Mouse (Mus musculus) neural tube, embryonic 14.5 days (tissue): Measurements from ENCODE around the gene Foxk1. TPM values are rescaled to one million over a fixed set of nuclear protein-coding genes. Genes with fewer than 3 reads are reported as not detected.

Source experiments
- ATAC-seq: fragments of 200-750 bp; cut with Nextera tagmentation; 2 replicates; pipeline ENCODE4 v1.8.0; 2017; ENCODE audit warnings: low read depth, mild to moderate bottlenecking, moderate TSS enrichment, moderate library complexity
- H3K27ac ChIP-seq: fragments of 300-500 bp; sonication (generic); 2 replicates; pipeline ENCODE4 v1.5.1; 2014; ENCODE audit warnings: low read depth, mild to moderate bottlenecking, control low read depth, low read length, moderate library complexity, mixed read lengths
- H3K27me3 ChIP-seq: fragments of 300-500 bp; sonication (generic); 2 replicates; pipeline ENCODE4 v1.6.1; 2014; ENCODE audit warnings: low read length; ENCODE audit not compliant: control insufficient read depth, insufficient read depth
- H3K36me3 ChIP-seq: fragments of 300-500 bp; sonication (generic); 2 replicates; pipeline ENCODE4 v1.6.1; 2014; ENCODE audit warnings: low read length, mixed read lengths; ENCODE audit not compliant: control insufficient read depth, insufficient read depth
- H3K4me1 ChIP-seq: fragments of 300-500 bp; sonication (generic); 2 replicates; pipeline ENCODE4 v1.6.1; 2014; ENCODE audit warnings: low read length; ENCODE audit not compliant: control insufficient read depth, insufficient read depth
- H3K4me2 ChIP-seq: fragments of 300-500 bp; sonication (generic); 2 replicates; pipeline ENCODE4 v1.6.1; 2014; ENCODE audit warnings: mild to moderate bottlenecking, low read depth, low read length, control low read depth
- H3K4me3 ChIP-seq: fragments of 300-500 bp; sonication (generic); 2 replicates; pipeline ENCODE4 v1.5.1; 2014; ENCODE audit warnings: low read depth, low read length, control low read depth, mixed read lengths
- H3K9ac ChIP-seq: fragments of 300-500 bp; sonication (generic); replicated peaks from 2 replicates; pipeline ENCODE4 v1.6.1; 2014; ENCODE audit warnings: low read depth, mild to moderate bottlenecking, control low read depth, low read length, mixed read lengths
- H3K9me3 ChIP-seq: fragments of 300-500 bp; sonication (generic); 2 replicates; pipeline ENCODE4 v1.6.1; 2016; ENCODE audit warnings: low read length; ENCODE audit not compliant: control insufficient read depth
- WGBS: fragments of 180-500 bp; shearing (Covaris S2); extraction: QIAGEN DNeasy Blood & Tissue Kit; methylation state at CpG from one replicate; pipeline ENCODE4 v1.1.7; 2014; 5-methylcytosine and 5-hydroxymethylcytosine counted together
- polyA plus RNA-seq: library from polyadenylated mRNA; unstranded; fragments of >200 nt; fragmentation: Nextera tagmentation; extraction: Ambion mirVana; gene quantifications from 2 replicates; pipeline ENCODE4 v1.2.1, GENCODE M21; 2014

Gene Foxk1
- polyA plus RNA-seq, 1 experiment from 2014 or later, result 4.3 TPM

DNA sequence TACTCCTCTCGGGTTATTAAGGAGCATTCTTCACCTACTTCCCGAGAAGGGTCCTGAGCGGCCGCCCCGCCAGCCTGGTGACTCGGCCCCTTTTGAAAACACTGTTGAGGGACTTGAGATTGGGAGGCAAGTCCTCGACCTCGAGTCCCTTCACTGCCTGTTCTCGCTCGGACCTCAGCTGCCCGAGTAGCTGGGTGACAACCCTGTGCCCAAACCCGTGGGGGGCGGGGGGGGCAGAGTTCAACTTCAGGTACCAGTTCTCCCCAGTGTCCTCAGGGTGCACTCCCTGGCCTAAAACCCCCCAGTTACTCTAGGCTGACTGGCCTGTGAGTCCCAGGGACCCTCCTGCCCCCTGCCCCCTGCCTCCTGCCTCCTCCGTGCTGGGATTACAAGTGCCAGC lies 42.7 kb downstream of the Foxk1 start:
- Histone ChIP-seq H3K27ac (no peak overlapping the region), H3K4me3 (no peak overlapping the region), H3K4me1 (peaks cover 27% of the 10 kb centered on the region), H3K27me3 (no peaks in the 10 kb centered on the region), H3K9ac (no peak overlapping the region), H3K9me3 (no peaks in the 10 kb centered on the region), H3K36me3 (peaks cover under 1% of the 10 kb centered on the region; the same call in 1 of the 2 replicates), H3K4me2 (no peak overlapping the region)
- WGBS, result 67% methylated on average over 14 of the region's 14 CpGs
- no peak for ATAC-seq

DNA sequence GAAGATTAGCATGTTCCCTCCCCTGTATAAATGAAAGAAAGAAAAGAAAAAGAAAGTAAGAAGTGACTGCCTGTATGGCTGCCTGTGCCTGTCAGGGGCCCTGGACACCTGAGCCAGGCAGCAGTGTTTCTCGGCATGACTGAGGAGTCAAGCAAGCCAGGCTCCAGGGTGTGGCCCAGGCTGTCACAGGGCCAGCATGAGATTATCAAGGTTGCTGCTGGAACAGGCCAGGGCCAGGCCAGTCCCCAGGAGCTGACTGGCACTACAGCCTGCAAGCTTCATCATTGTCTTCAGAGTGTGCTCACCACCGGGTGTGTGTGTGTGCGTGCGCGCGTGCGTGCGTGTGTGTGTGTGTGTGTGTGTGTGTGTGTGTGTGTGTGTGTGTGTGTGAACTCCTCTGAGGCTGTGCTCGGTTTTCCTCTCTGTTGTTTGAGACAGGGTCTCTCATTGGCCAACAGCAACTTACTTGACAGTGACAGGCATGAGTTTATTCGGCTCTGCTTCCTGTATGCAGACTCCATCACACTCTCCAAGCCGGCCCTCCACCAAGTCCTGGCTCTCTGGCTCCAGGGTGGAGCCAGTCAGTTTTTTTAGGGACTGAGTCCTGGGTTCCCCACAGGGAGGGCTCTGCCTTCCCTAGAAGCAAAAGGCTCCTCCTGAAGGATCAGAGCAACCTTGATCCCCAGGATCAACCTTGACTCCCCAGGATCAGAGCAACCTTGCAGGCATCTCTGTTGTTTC lies 43.7 kb downstream of the Foxk1 start:
- Histone ChIP-seq H3K4me1 (peaks cover 24% of the 10 kb centered on the region), H3K9ac (no peak overlapping the region), H3K4me3 (no peak overlapping the region), H3K36me3 (peaks cover 3% of the 10 kb centered on the region; the same call in 1 of the 2 replicates), H3K4me2 (no peak overlapping the region), H3K27me3 (no peaks in the 10 kb centered on the region), H3K27ac (no peak overlapping the region), H3K9me3 (no peaks in the 10 kb centered on the region)
- WGBS, result 74% methylated on average over 9 of the region's 11 CpGs
- no peak for ATAC-seq

DNA sequence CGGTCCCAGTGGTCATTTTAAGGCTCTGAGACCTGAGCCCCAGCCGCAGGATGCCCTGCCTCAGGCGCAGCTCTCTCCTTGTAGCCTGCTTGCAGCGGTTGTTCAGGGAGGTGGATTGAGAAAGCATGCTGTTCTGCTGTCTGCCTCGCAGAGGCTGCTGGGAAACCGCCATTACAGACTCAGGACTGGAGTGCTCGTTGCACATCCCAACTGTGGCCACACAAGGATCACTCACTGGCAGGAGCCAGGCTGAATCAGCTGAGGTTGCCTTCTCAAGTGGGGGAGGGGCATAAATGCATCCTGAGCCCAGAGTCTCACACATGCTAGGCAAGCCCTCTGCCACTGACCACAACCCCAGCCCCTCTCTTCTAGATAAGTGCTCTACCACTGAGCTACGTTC lies 44.4 kb downstream of the Foxk1 start:
- H3K9ac ChIP-seq, result no peak overlapping the region; the same call in 1 of the 2 replicates
- peaks cover 3% of the 10 kb centered on the region; the same call in 1 of the 2 replicates for H3K36me3 ChIP-seq
- peaks cover 17% of the 10 kb centered on the region for H3K4me1 ChIP-seq
- no peaks in the 10 kb centered on the region for H3K27me3 ChIP-seq
- H3K4me2 ChIP-seq, result no peak overlapping the region
- no peak overlapping the region for H3K27ac ChIP-seq
- ATAC-seq, result no peak
- H3K9me3 ChIP-seq, result no peaks in the 10 kb centered on the region
- 48% methylated on average over 8 of the region's 8 CpGs for WGBS
- H3K4me3 ChIP-seq, result no peak overlapping the region

DNA sequence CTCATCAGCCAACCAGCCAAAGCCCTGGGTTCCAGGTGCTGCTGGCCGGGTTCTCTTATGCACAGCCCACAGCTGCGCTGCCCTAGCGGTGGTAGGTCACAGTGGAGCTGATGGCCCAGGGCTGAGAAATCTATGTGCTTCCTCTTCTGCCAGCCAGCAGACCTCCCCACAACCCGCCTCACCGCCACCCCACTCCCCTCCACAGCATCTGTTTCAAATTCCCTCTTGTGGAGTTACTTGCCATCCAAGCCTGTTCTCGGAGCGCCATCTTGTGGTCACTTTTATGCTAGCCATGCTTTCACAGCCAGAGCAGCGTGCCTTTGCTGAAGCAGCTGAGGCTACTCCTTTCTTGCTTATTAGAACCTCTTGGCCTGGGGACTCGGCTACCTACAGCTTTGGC lies 46.8 kb downstream of the Foxk1 start:
- Histone ChIP-seq H3K27me3 (no peaks in the 10 kb centered on the region), H3K4me1 (peaks cover 10% of the 10 kb centered on the region; the same call in 1 of the 2 replicates), H3K27ac (0 out of 2 replicates have a peak overlapping the region, but pooled peaks have one; percentile 55), H3K36me3 (peaks cover 3% of the 10 kb centered on the region; the same call in 1 of the 2 replicates), H3K4me3 (no peak overlapping the region), H3K9ac (no peak overlapping the region), H3K9me3 (no peaks in the 10 kb centered on the region), H3K4me2 (no peak overlapping the region)
- 7% methylated on average over 9 of the region's 9 CpGs for WGBS
- peak; percentile 82 for ATAC-seq

DNA sequence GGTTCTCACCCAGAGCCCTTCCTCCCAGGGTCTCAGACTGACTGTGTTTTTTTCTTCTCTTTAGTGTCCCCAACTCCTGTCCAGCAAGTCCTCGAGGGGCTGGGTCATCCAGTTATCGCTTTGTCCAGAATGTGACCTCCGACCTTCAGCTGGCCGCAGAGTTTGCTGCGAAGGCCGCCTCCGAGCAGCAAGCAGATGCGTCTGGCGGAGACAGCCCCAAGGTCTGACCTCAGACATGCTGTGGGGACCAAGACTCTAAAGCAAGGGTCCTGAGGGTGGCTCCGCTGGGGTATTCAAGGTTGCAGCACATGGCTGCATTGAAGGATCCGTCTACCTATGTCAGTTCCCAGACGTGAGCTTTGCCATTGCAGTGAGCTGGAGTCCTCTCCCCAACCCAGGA lies 47.3 kb downstream of the Foxk1 start:
- Histone ChIP-seq H3K4me2 (no peak overlapping the region), H3K9me3 (no peaks in the 10 kb centered on the region), H3K27ac (no peak overlapping the region), H3K4me3 (no peak overlapping the region), H3K4me1 (peaks cover 10% of the 10 kb centered on the region; the same call in 1 of the 2 replicates), H3K27me3 (no peaks in the 10 kb centered on the region), H3K36me3 (peaks cover 6% of the 10 kb centered on the region; the same call in 1 of the 2 replicates), H3K9ac (no peak overlapping the region)
- WGBS, result 70% methylated on average over 12 of the region's 12 CpGs
- no peak for ATAC-seq

DNA sequence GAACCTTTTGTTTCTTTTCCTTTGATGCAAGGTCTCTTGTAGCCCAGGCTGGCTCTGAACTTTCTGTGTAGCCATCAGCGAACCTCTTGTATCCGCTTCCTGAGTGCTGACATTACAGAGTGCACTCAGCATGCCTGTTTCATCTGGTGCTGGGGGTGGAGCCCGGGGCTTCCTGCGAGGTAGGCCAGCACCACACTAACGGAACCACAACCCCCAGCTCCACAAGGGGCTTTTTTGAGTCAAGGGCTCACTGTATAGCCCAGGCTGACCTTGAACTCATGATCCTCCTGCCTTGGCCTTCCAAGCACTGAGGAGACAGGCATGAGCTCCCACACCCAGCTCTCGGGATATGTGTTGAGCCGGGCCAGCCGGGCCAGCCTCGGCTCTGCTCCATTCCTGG lies 49.5 kb downstream of the Foxk1 start:
- Histone ChIP-seq H3K9ac (no peak overlapping the region), H3K4me2 (no peak overlapping the region), H3K9me3 (no peaks in the 10 kb centered on the region), H3K4me3 (no peak overlapping the region), H3K4me1 (peaks cover 5% of the 10 kb centered on the region; the same call in 1 of the 2 replicates), H3K27me3 (no peaks in the 10 kb centered on the region), H3K36me3 (peaks cover 25% of the 10 kb centered on the region; the same call in 1 of the 2 replicates), H3K27ac (no peak overlapping the region)
- 90% methylated on average over 9 of the region's 9 CpGs for WGBS
- ATAC-seq, result no peak

DNA sequence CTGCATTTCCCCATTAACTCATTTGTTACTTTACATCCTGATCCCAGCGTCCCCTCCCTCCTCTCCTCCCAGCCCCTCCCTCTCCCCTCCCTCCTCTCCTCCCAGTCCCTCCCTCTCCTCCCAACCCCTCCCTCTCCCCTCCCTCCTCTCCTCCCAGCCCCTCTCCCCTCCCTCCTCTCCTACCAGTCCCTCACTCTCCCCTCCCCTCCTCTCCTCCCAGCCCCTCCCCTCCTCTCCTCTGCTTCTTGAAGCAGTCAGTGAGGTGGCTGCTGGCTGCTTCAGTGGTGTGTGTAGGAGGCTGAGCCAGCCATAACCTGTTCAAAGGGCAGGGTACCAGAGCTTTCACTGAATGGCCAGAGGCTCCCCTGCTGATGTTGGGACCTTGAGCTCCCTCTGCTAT lies 50.5 kb downstream of the Foxk1 start:
- H3K27me3 ChIP-seq, result no peaks in the 10 kb centered on the region
- H3K9me3 ChIP-seq, result no peaks in the 10 kb centered on the region
- H3K9ac ChIP-seq, result no peak overlapping the region
- H3K27ac ChIP-seq, result no peak overlapping the region
- H3K4me3 ChIP-seq, result no peak overlapping the region
- H3K36me3 ChIP-seq, result peaks cover 31% of the 10 kb centered on the region; the same call in 1 of the 2 replicates
- no peak overlapping the region for H3K4me2 ChIP-seq
- WGBS, result 21% methylated on average over 1 of the region's 1 CpGs
- peaks cover 5% of the 10 kb centered on the region; the same call in 1 of the 2 replicates for H3K4me1 ChIP-seq
- no peak for ATAC-seq

DNA sequence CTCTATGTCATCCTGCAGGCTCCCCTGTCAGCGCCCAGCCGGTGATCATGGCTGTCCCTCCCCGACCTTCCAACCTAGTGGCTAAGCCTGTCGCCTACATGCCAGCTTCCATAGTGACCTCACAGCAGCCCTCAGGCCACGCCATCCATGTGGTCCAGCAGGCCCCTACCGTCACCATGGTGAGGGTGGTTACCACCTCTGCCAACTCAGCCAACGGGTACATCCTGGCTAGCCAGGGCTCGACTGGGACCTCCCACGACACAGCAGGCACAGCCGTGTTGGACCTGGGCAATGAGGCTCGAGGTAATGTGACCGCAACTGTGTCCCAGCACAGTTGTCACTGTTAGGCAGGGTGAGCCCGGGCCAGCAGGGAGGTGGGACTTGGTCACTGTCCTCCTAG lies 52.4 kb downstream of the Foxk1 start:
- H3K9me3 ChIP-seq, result no peaks in the 10 kb centered on the region
- no peak overlapping the region for H3K27ac ChIP-seq
- no peak overlapping the region for H3K4me3 ChIP-seq
- peaks cover 37% of the 10 kb centered on the region; the same call in 1 of the 2 replicates for H3K36me3 ChIP-seq
- H3K4me1 ChIP-seq, result no peaks in the 10 kb centered on the region
- H3K9ac ChIP-seq, result no peak overlapping the region
- no peaks in the 10 kb centered on the region for H3K27me3 ChIP-seq
- no peak for ATAC-seq
- WGBS, result 93% methylated on average over 13 of the region's 13 CpGs
- no peak overlapping the region for H3K4me2 ChIP-seq

DNA sequence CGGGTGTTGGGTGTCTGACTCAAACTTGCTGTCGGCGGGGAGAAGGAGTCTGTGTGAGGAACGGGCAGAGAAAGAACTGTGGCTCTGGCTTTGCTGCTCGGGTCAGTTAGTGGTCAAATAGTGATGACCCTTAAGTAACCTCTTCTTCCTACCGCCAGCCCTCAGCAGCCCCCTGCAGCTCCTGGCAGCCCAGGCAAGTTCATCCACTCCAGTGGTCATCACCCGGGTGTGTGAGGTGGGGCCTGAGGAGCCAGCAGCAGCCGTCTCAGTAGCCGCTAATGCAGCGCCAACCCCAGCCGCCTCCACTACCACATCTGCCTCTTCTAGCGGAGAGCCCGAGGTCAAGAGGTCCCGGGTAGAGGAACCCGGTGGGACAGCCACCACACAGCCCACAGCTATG lies 55.0 kb downstream of the Foxk1 start:
- ATAC-seq, result no peak
- no peaks in the 10 kb centered on the region for H3K27me3 ChIP-seq
- H3K4me3 ChIP-seq, result no peak overlapping the region
- H3K4me2 ChIP-seq, result no peak overlapping the region
- no peak overlapping the region for H3K27ac ChIP-seq
- no peaks in the 10 kb centered on the region for H3K9me3 ChIP-seq
- no peak overlapping the region for H3K9ac ChIP-seq
- WGBS, result 67% methylated on average over 15 of the region's 15 CpGs
- H3K4me1 ChIP-seq, result no peaks in the 10 kb centered on the region
- peaks cover 34% of the 10 kb centered on the region; the same call in 1 of the 2 replicates for H3K36me3 ChIP-seq
